Comparison of ENCODE assay signal across 11 mouse cellular contexts in genomic region chr13:44624716-44625115, GRCm38 (mm10).
A peak's percentile ranks its signal among the peaks of the same experiment; 100 is the strongest.
DNase-seq lines count a peak whose midpoint lies in the region; ATAC-seq lines count a peak whose summit lies in the region.
"Had no signal": no experiment of that assay in that cellular context is flagged by ENCODE, and none has a peak within 500 bp of the region (broad histone marks: within the 10 kb centered on the region; RNA-seq: fewer than 3 reads in every experiment).

No protein-coding gene starts in this region.

- H3K36me3 ChIP-seq in hindbrain, embryonic 11.5 days (ENCODE audit: control insufficient read depth, insufficient read depth, low read length) = no peaks in the 10 kb centered on the region
- H3K36me3 ChIP-seq in hindbrain, embryonic 16.5 days (ENCODE audit: control insufficient read depth, insufficient read depth, low read length) = no peaks in the 10 kb centered on the region
- H3K36me3 ChIP-seq in embryonic facial prominence, embryonic 14.5 days (ENCODE audit: control insufficient read depth, insufficient read depth, low read length) = no peaks in the 10 kb centered on the region
- H3K36me3 ChIP-seq in liver, embryonic 12.5 days = no peaks in the 10 kb centered on the region
- H3K36me3 ChIP-seq: kidney, embryonic 15.5 days; neural tube, embryonic 12.5 days had no signal

- peak; percentile 55 for DNase-seq in adrenal gland, postnatal 10 days
- no peak for DNase-seq in adrenal gland, adult 8-10 months
- peak; percentile 31 for DNase-seq in hindbrain, embryonic 11.5 days (ENCODE audit: low spot score)
- DNase-seq in B cell, adult 2 months = peak; percentile 17 to 28
- DNase-seq in embryonic facial prominence, embryonic 14.5 days (ENCODE audit: low spot score) = no peak
- DNase-seq in adipocyte (ENCODE audit: low spot score) = no peak
- DNase-seq: liver, postnatal 0 days had no signal

- H3K9me3 ChIP-seq in hindbrain, embryonic 11.5 days (ENCODE audit: control insufficient read depth, low read length) = no peaks in the 10 kb centered on the region
- no peaks in the 10 kb centered on the region for H3K9me3 ChIP-seq in hindbrain, embryonic 16.5 days (ENCODE audit: control insufficient read depth, low read length)
- no peaks in the 10 kb centered on the region for H3K9me3 ChIP-seq in embryonic facial prominence, embryonic 14.5 days (ENCODE audit: control insufficient read depth, low read length)
- no peaks in the 10 kb centered on the region for H3K9me3 ChIP-seq in liver, embryonic 12.5 days (replicated peaks)
- H3K9me3 ChIP-seq: kidney, embryonic 15.5 days; neural tube, embryonic 12.5 days had no signal

- no peak overlapping the region for H3K27ac ChIP-seq in hindbrain, embryonic 11.5 days (ENCODE audit: low read depth, low read length)
- H3K27ac ChIP-seq in hindbrain, embryonic 16.5 days (ENCODE audit: low read depth, low read length) = no peak overlapping the region
- no peak overlapping the region for H3K27ac ChIP-seq in embryonic facial prominence, embryonic 14.5 days (replicated peaks; ENCODE audit: low read depth, low read length)
- no peak overlapping the region for H3K27ac ChIP-seq in liver, embryonic 12.5 days
- H3K27ac ChIP-seq: kidney, embryonic 15.5 days; neural tube, embryonic 12.5 days had no signal

- H3K4me1 ChIP-seq in hindbrain, embryonic 11.5 days (replicated peaks; ENCODE audit: control insufficient read depth, insufficient read depth, low read length) = no peaks in the 10 kb centered on the region; the same call in 1 of the 2 replicates
- peaks cover 6% of the 10 kb centered on the region for H3K4me1 ChIP-seq in hindbrain, embryonic 16.5 days (ENCODE audit: control insufficient read depth, insufficient read depth, low read depth, low read length)
- H3K4me1 ChIP-seq in embryonic facial prominence, embryonic 14.5 days (ENCODE audit: control insufficient read depth, insufficient read depth, low read length) = peaks cover 8% of the 10 kb centered on the region
- H3K4me1 ChIP-seq in liver, embryonic 12.5 days = peaks cover 13% of the 10 kb centered on the region

- WGBS in hindbrain, embryonic 11.5 days = 47% methylated on average over 13 of the region's 13 CpGs
- 39% methylated on average over 13 of the region's 13 CpGs for WGBS in hindbrain, embryonic 16.5 days
- 45% methylated on average over 13 of the region's 13 CpGs for WGBS in embryonic facial prominence, embryonic 14.5 days
- WGBS in liver, embryonic 12.5 days (ENCODE audit: insufficient replicate concordance) = 59% methylated on average over 13 of the region's 13 CpGs

- peaks cover 4% of the 10 kb centered on the region; the same call in 1 of the 2 replicates for H3K27me3 ChIP-seq in hindbrain, embryonic 11.5 days (ENCODE audit: control insufficient read depth, insufficient read depth, low read length)
- no peaks in the 10 kb centered on the region for H3K27me3 ChIP-seq in hindbrain, embryonic 16.5 days (replicated peaks; ENCODE audit: control insufficient read depth, insufficient read depth, low read length)
- no peaks in the 10 kb centered on the region for H3K27me3 ChIP-seq in embryonic facial prominence, embryonic 14.5 days (replicated peaks; ENCODE audit: control insufficient read depth, insufficient read depth, low read length)
- no peaks in the 10 kb centered on the region for H3K27me3 ChIP-seq in liver, embryonic 12.5 days (replicated peaks)
- H3K27me3 ChIP-seq: kidney, embryonic 15.5 days; neural tube, embryonic 12.5 days had no signal

- H3K4me2 ChIP-seq in hindbrain, embryonic 11.5 days (replicated peaks; ENCODE audit: low read depth, low read length) = no peak overlapping the region
- no peak overlapping the region for H3K4me2 ChIP-seq in hindbrain, embryonic 16.5 days (ENCODE audit: low read length)
- no peak overlapping the region for H3K4me2 ChIP-seq in embryonic facial prominence, embryonic 14.5 days (ENCODE audit: low read depth, low read length)
- no peak overlapping the region for H3K4me2 ChIP-seq in liver, embryonic 12.5 days
- H3K4me2 ChIP-seq: kidney, embryonic 15.5 days; neural tube, embryonic 12.5 days had no signal

- no peak overlapping the region for H3K4me3 ChIP-seq in hindbrain, embryonic 11.5 days (ENCODE audit: low read depth, low read length)
- no peak overlapping the region for H3K4me3 ChIP-seq in hindbrain, embryonic 16.5 days (ENCODE audit: low read length)
- no peak overlapping the region for H3K4me3 ChIP-seq in embryonic facial prominence, embryonic 14.5 days (ENCODE audit: low read depth, low read length)
- H3K4me3 ChIP-seq in liver, embryonic 12.5 days = no peak overlapping the region
- H3K4me3 ChIP-seq: kidney, embryonic 15.5 days; neural tube, embryonic 12.5 days had no signal

- no peak overlapping the region for H3K9ac ChIP-seq in hindbrain, embryonic 11.5 days (ENCODE audit: low read depth, low read length)
- H3K9ac ChIP-seq in hindbrain, embryonic 16.5 days (ENCODE audit: low read depth, low read length) = no peak overlapping the region
- H3K9ac ChIP-seq in embryonic facial prominence, embryonic 14.5 days (ENCODE audit: low read depth, low read length) = peak overlapping the region; percentile 30; the same call in 1 of the 2 replicates
- no peak overlapping the region for H3K9ac ChIP-seq in liver, embryonic 12.5 days
- H3K9ac ChIP-seq: kidney, embryonic 15.5 days; liver, postnatal 0 days; neural tube, embryonic 12.5 days had no signal

- no peak for ATAC-seq in hindbrain, embryonic 11.5 days (ENCODE audit: low FRiP score)
- no peak for ATAC-seq in hindbrain, embryonic 16.5 days
- no peak for ATAC-seq in embryonic facial prominence, embryonic 14.5 days (ENCODE audit: low read depth)
- ATAC-seq in liver, embryonic 12.5 days = no peak
- ATAC-seq: liver, postnatal 0 days had no signal

Comparison
In these comparisons a context has a peak if more than half of its experiments do, and no peak if none do; other contexts are left out.
1. DNase-seq: peak in adrenal gland, postnatal 10 days (single experiment), hindbrain, embryonic 11.5 days (single experiment) and B cell, adult 2 months (2 of 2); none in adrenal gland, adult 8-10 months (single experiment), embryonic facial prominence, embryonic 14.5 days (single experiment) and adipocyte (single experiment).